Mouse (Mus musculus) limb, embryonic 13.5 days (tissue): Measurements from ENCODE around the gene 2010300C02Rik. TPM values are rescaled to one million over a fixed set of nuclear protein-coding genes. Genes with fewer than 3 reads are reported as not detected.

Experiments
- ATAC-seq: fragments of 200-750 bp; cut with Nextera tagmentation; 2 replicates; pipeline ENCODE4 v1.8.0; 2017; ENCODE audit warnings: low read depth, moderate number of reproducible peaks, moderate TSS enrichment; ENCODE audit not compliant: low FRiP score
- H3K27ac ChIP-seq: fragments of 300-500 bp; sonication (generic); 2 replicates; pipeline ENCODE4 v1.5.1; 2015; ENCODE audit warnings: inconsistent platforms, mild to moderate bottlenecking, moderate library complexity
- H3K27me3 ChIP-seq: fragments of 300-500 bp; sonication (generic); 2 replicates; pipeline ENCODE4 v1.6.1; 2015; ENCODE audit warnings: mild to moderate bottlenecking, inconsistent platforms
- H3K36me3 ChIP-seq: fragments of 300-500 bp; sonication (generic); 2 replicates; pipeline ENCODE4 v1.6.1; 2015; ENCODE audit warnings: inconsistent platforms, mild to moderate bottlenecking, moderate library complexity
- H3K4me1 ChIP-seq: fragments of 300-500 bp; sonication (generic); 2 replicates; pipeline ENCODE4 v1.6.1; 2015; ENCODE audit warnings: inconsistent platforms
- H3K4me2 ChIP-seq: fragments of 300-500 bp; sonication (generic); replicated peaks from 2 replicates; pipeline ENCODE4 v1.6.1; 2015; ENCODE audit warnings: inconsistent platforms, mild to moderate bottlenecking, moderate library complexity
- H3K4me3 ChIP-seq: fragments of 300-500 bp; sonication (generic); 2 replicates; pipeline ENCODE4 v1.5.1; 2015; ENCODE audit warnings: moderate library complexity, mild to moderate bottlenecking, inconsistent platforms
- H3K9ac ChIP-seq: fragments of 300-500 bp; sonication (generic); 2 replicates; pipeline ENCODE4 v1.6.1; 2015; ENCODE audit warnings: mild to moderate bottlenecking, inconsistent platforms
- H3K9me3 ChIP-seq: fragments of 300-500 bp; sonication (generic); 2 replicates; pipeline ENCODE4 v1.6.1; 2016; ENCODE audit warnings: inconsistent platforms
- WGBS: fragments of 180-500 bp; shearing (Covaris S2); methylation state at CpG from one replicate; pipeline ENCODE4 v1.1.7; 2015; 5-methylcytosine and 5-hydroxymethylcytosine counted together
- polyA plus RNA-seq: library from polyadenylated mRNA; unstranded; fragments of >200 nt; fragmentation: Nextera tagmentation; extraction: Ambion mirVana; gene quantifications from 2 replicates; pipeline ENCODE4 v1.2.1, GENCODE M21; 2015

2010300C02Rik gene
- polyA plus RNA-seq, 1 experiment from 2014 or later = 2.7 TPM

GRCm38 (mm10) chr1:37708270-37708955, 11.5 kb downstream of the 2010300C02Rik start:
- Histone ChIP-seq H3K27me3 (no peaks in the 10 kb centered on the region), H3K9me3 (no peaks in the 10 kb centered on the region), H3K9ac (no peak overlapping the region), H3K4me2 (no peak overlapping the region), H3K4me1 (no peaks in the 10 kb centered on the region), H3K36me3 (no peaks in the 10 kb centered on the region), H3K4me3 (no peak overlapping the region), H3K27ac (no peak overlapping the region)
- no peak for ATAC-seq
- 91% methylated on average over 6 of the region's 6 CpGs for WGBS

GRCm38 (mm10) chr1:37702326-37702725, 17.6 kb downstream of the 2010300C02Rik start:
- Histone ChIP-seq H3K4me3 (no peak overlapping the region), H3K9ac (no peak overlapping the region), H3K27me3 (no peaks in the 10 kb centered on the region), H3K9me3 (no peaks in the 10 kb centered on the region), H3K27ac (no peak overlapping the region), H3K36me3 (no peaks in the 10 kb centered on the region), H3K4me2 (no peak overlapping the region), H3K4me1 (peaks cover 3% of the 10 kb centered on the region; the same call in 1 of the 2 replicates)
- WGBS = 60% methylated on average over 4 of the region's 4 CpGs
- ATAC-seq = no peak

GRCm38 (mm10) chr1:37698852-37699439, 20.9 kb downstream of the 2010300C02Rik start:
- H3K9ac ChIP-seq = no peak overlapping the region
- H3K4me2 ChIP-seq = no peak overlapping the region
- no peaks in the 10 kb centered on the region for H3K36me3 ChIP-seq
- ATAC-seq = no peak; the same call in 1 of the 2 replicates
- peaks cover 5% of the 10 kb centered on the region; the same call in 1 of the 2 replicates for H3K27me3 ChIP-seq
- no peaks in the 10 kb centered on the region for H3K9me3 ChIP-seq
- WGBS = 54% methylated on average over 5 of the region's 5 CpGs
- H3K4me3 ChIP-seq = no peak overlapping the region
- H3K4me1 ChIP-seq = peaks cover 12% of the 10 kb centered on the region
- H3K27ac ChIP-seq = no peak overlapping the region

- 61% methylated on average over 8 of the region's 8 CpGs for WGBS
- no peak for ATAC-seq
Measured at GRCm38 (mm10) chr1:37698186-37698839, 21.6 kb downstream of the 2010300C02Rik start.

GRCm38 (mm10) chr1:37696918-37697317, 23.0 kb downstream of the 2010300C02Rik start:
- Histone ChIP-seq H3K9ac (no peak overlapping the region), H3K27me3 (peaks cover 6% of the 10 kb centered on the region; the same call in 1 of the 2 replicates), H3K4me2 (no peak overlapping the region), H3K9me3 (no peaks in the 10 kb centered on the region), H3K4me1 (peaks cover 12% of the 10 kb centered on the region), H3K4me3 (no peak overlapping the region), H3K27ac (no peak overlapping the region), H3K36me3 (no peaks in the 10 kb centered on the region)
- WGBS = 85% methylated on average over 3 of the region's 3 CpGs
- ATAC-seq = no peak

More at GRCm38 (mm10) chr1:37698186-37698839, 21.6 kb downstream of the 2010300C02Rik start:
- Histone ChIP-seq H3K9ac (no peak overlapping the region), H3K4me3 (no peak overlapping the region), H3K4me2 (no peak overlapping the region), H3K27me3 (peaks cover 6% of the 10 kb centered on the region; the same call in 1 of the 2 replicates), H3K9me3 (no peaks in the 10 kb centered on the region), H3K4me1 (peaks cover 12% of the 10 kb centered on the region), H3K36me3 (no peaks in the 10 kb centered on the region), H3K27ac (no peak overlapping the region)

GRCm38 (mm10) chr1:37695732-37696131, 24.2 kb downstream of the 2010300C02Rik start:
- H3K36me3 ChIP-seq = no peaks in the 10 kb centered on the region
- H3K4me2 ChIP-seq = no peak overlapping the region
- H3K27ac ChIP-seq = no peak overlapping the region
- H3K4me3 ChIP-seq = no peak overlapping the region
- ATAC-seq = no peak
- WGBS = 79% methylated on average over 9 of the region's 9 CpGs
- no peak overlapping the region for H3K9ac ChIP-seq
- no peaks in the 10 kb centered on the region for H3K9me3 ChIP-seq
- peaks cover 6% of the 10 kb centered on the region; the same call in 1 of the 2 replicates for H3K27me3 ChIP-seq
- H3K4me1 ChIP-seq = peaks cover 12% of the 10 kb centered on the region

- H3K27ac ChIP-seq = no peak overlapping the region
- H3K9ac ChIP-seq = no peak overlapping the region
- ATAC-seq = no peak
- H3K9me3 ChIP-seq = no peaks in the 10 kb centered on the region
- H3K36me3 ChIP-seq = no peaks in the 10 kb centered on the region
- H3K27me3 ChIP-seq = peaks cover 6% of the 10 kb centered on the region; the same call in 1 of the 2 replicates
- H3K4me3 ChIP-seq = no peak overlapping the region
- WGBS = 23% methylated on average over 8 of the region's 8 CpGs
- H3K4me1 ChIP-seq = peaks cover 14% of the 10 kb centered on the region
- H3K4me2 ChIP-seq = no peak overlapping the region
Measured at GRCm38 (mm10) chr1:37694417-37694816, 25.5 kb downstream of the 2010300C02Rik start.

GRCm38 (mm10) chr1:37691179-37691578, 28.7 kb downstream of the 2010300C02Rik start:
- Histone ChIP-seq H3K4me3 (no peak overlapping the region), H3K36me3 (no peaks in the 10 kb centered on the region), H3K27me3 (peaks cover 6% of the 10 kb centered on the region; the same call in 1 of the 2 replicates), H3K9me3 (no peaks in the 10 kb centered on the region), H3K27ac (no peak overlapping the region), H3K4me1 (peaks cover 26% of the 10 kb centered on the region), H3K4me2 (no peak overlapping the region), H3K9ac (no peak overlapping the region)
- no peak for ATAC-seq
- WGBS = 43% methylated on average over 8 of the region's 8 CpGs

- Histone ChIP-seq H3K4me3 (no peak overlapping the region), H3K9me3 (no peaks in the 10 kb centered on the region), H3K9ac (no peak overlapping the region), H3K36me3 (no peaks in the 10 kb centered on the region), H3K4me1 (peaks cover 26% of the 10 kb centered on the region), H3K27me3 (peaks cover 6% of the 10 kb centered on the region; the same call in 1 of the 2 replicates), H3K4me2 (no peak overlapping the region), H3K27ac (no peak overlapping the region)
- no peak for ATAC-seq
- WGBS = 80% methylated on average over 5 of the region's 5 CpGs
Measured at GRCm38 (mm10) chr1:37690665-37691064, 29.2 kb downstream of the 2010300C02Rik start.

- Histone ChIP-seq H3K9ac (no peak overlapping the region), H3K4me1 (peaks cover 26% of the 10 kb centered on the region), H3K9me3 (0 out of 2 replicates have a peak, but pooled peaks cover 5% of the 10 kb centered on the region), H3K27me3 (peaks cover 6% of the 10 kb centered on the region; the same call in 1 of the 2 replicates), H3K27ac (no peak overlapping the region), H3K4me3 (no peak overlapping the region), H3K36me3 (no peaks in the 10 kb centered on the region), H3K4me2 (no peak overlapping the region)
- WGBS = 69% methylated on average over 6 of the region's 6 CpGs
- no peak for ATAC-seq
Measured at GRCm38 (mm10) chr1:37689730-37690129, 30.2 kb downstream of the 2010300C02Rik start.

GRCm38 (mm10) chr1:37688351-37688750, 31.5 kb downstream of the 2010300C02Rik start:
- no peak overlapping the region for H3K4me3 ChIP-seq
- peaks cover 20% of the 10 kb centered on the region for H3K4me1 ChIP-seq
- no peak overlapping the region for H3K4me2 ChIP-seq
- peak overlapping the region; percentile 40; the same call in 1 of the 2 replicates for H3K27ac ChIP-seq
- WGBS = 45% methylated on average over 8 of the region's 8 CpGs
- ATAC-seq = no peak
- no peak overlapping the region for H3K9ac ChIP-seq
- 0 out of 2 replicates have a peak, but pooled peaks cover 6% of the 10 kb centered on the region for H3K9me3 ChIP-seq
- no peaks in the 10 kb centered on the region for H3K36me3 ChIP-seq
- H3K27me3 ChIP-seq = no peaks in the 10 kb centered on the region

- 68% methylated on average over 5 of the region's 5 CpGs for WGBS
- Histone ChIP-seq H3K4me3 (no peak overlapping the region), H3K9me3 (0 out of 2 replicates have a peak, but pooled peaks cover 6% of the 10 kb centered on the region), H3K27me3 (no peaks in the 10 kb centered on the region), H3K4me1 (peaks cover 20% of the 10 kb centered on the region), H3K9ac (no peak overlapping the region), H3K27ac (no peak overlapping the region), H3K4me2 (no peak overlapping the region), H3K36me3 (no peaks in the 10 kb centered on the region)
- ATAC-seq = 0 out of 2 replicates have a peak, but pooled peaks have one; percentile 36
Measured at GRCm38 (mm10) chr1:37687515-37687914, 32.4 kb downstream of the 2010300C02Rik start.
